Mouse (Mus musculus) layer of hippocampus, adult 2 months (tissue): ENCODE data around the gene Svbp. TPM values are rescaled to one million over a fixed set of nuclear protein-coding genes. Genes with fewer than 3 reads are reported as not detected.

Experiments
- DNase-seq, 2 experiments: peaks; one replicate each; pipeline ENCODE4 v3.0.0; 2022; ENCODE audit warnings: low spot score in 2 of 2
- H3K27ac ChIP-seq: fragments of 200-600 bp; 2 replicates; pipeline ENCODE4 v1.8.1; 2022
- H3K4me3 ChIP-seq: fragments of 200-600 bp; 2 replicates; pipeline ENCODE4 v1.8.1; 2022; ENCODE audit warnings: mild to moderate bottlenecking
- CTCF ChIP-seq: fragments of 200-600 bp; conservative IDR thresholded peaks from 2 replicates; pipeline ENCODE4 v1.8.1; 2022; ENCODE audit warnings: antibody characterized with exemption, mild to moderate bottlenecking, moderate library complexity
- long read RNA-seq, 2 experiments: library from polyadenylated mRNA; stranded (forward); transcript quantifications; one replicate each; pipeline ENCODE4 v2.0.0; 2021; ENCODE audit warnings: borderline mapping rate in 2 of 2
- total RNA-seq, 2 experiments: library from RNA; stranded (reverse); gene quantifications; 2 replicates each; pipeline ENCODE4 v1.2.3; 2021

Gene Svbp
- total RNA-seq = 10 to 100 TPM; 13.9 to 16.6 TPM
- long read RNA-seq, experiment 1, transcript Svbp-201 (3 exons, 733 nt) = major isoform, 16 of 17 reads
- long read RNA-seq, experiment 1, partial matches to known transcripts = 0 of 17 reads
- long read RNA-seq, experiment 1, other reads (novel, unspliced or antisense) = 0 of 17 reads
- long read RNA-seq, experiment 2, transcript Svbp-201 (3 exons, 733 nt) = major isoform, 16 of 16 reads
- long read RNA-seq, experiment 2, partial matches to known transcripts = 0 of 16 reads
- long read RNA-seq, experiment 2, other reads (novel, unspliced or antisense) = 0 of 16 reads

GRCm38 (mm10) chr4:119194909-119195581, at the start of gene Svbp:
Gene Svbp (plus strand): TSS chr4:119195306.
- no peak for TF ChIP-seq CTCF
- DNase-seq = peak; percentile 84 to 87
- peak within 1 kb of the TSS; percentile 68; the same call in 1 of the 2 replicates for H3K27ac ChIP-seq
- peak within 1 kb of the TSS; percentile 84 for H3K4me3 ChIP-seq

GRCm38 (mm10) chr4:119146816-119147215, 48.3 kb upstream of the Svbp start:
- DNase-seq = no peak
- Histone ChIP-seq H3K4me3 (no peak overlapping the region), H3K27ac (no peak overlapping the region)
- TF ChIP-seq CTCF = no peak

GRCm38 (mm10) chr4:119147347-119147746, 47.8 kb upstream of the Svbp start:
- H3K4me3 ChIP-seq = no peak overlapping the region
- TF ChIP-seq CTCF = no peak
- no peak for DNase-seq
- H3K27ac ChIP-seq = no peak overlapping the region

GRCm38 (mm10) chr4:119148741-119149140, 46.4 kb upstream of the Svbp start:
- Histone ChIP-seq H3K27ac (no peak overlapping the region), H3K4me3 (no peak overlapping the region)
- DNase-seq = no peak
- no peak for TF ChIP-seq CTCF

GRCm38 (mm10) chr4:119157186-119157585, 37.9 kb upstream of the Svbp start:
- DNase-seq = peak in 1 of 2 experiments; percentile 71
- peak; percentile 78 for TF ChIP-seq CTCF
- no peak overlapping the region for H3K4me3 ChIP-seq
- H3K27ac ChIP-seq = no peak overlapping the region

- no peak for DNase-seq
- no peak overlapping the region for H3K27ac ChIP-seq
- no peak overlapping the region for H3K4me3 ChIP-seq
- no peak for TF ChIP-seq CTCF
These were observed 37.2 kb upstream of the Svbp start for GRCm38 (mm10) chr4:119157891-119158290.

- Histone ChIP-seq H3K4me3 (no peak overlapping the region), H3K27ac (no peak overlapping the region)
- no peak for TF ChIP-seq CTCF
- no peak for DNase-seq
These were observed 33.7 kb upstream of the Svbp start for GRCm38 (mm10) chr4:119161358-119161757.

- peak; percentile 33 for TF ChIP-seq CTCF
- H3K27ac ChIP-seq = no peak overlapping the region
- H3K4me3 ChIP-seq = no peak overlapping the region
- DNase-seq = no peak
These were observed 32.1 kb upstream of the Svbp start for GRCm38 (mm10) chr4:119162990-119163389.

- DNase-seq = no peak
- no peak overlapping the region for H3K27ac ChIP-seq
- no peak for TF ChIP-seq CTCF
- H3K4me3 ChIP-seq = no peak overlapping the region
These were observed 29.2 kb upstream of the Svbp start for GRCm38 (mm10) chr4:119165916-119166315.

- TF ChIP-seq CTCF = no peak
- no peak for DNase-seq
- H3K4me3 ChIP-seq = no peak overlapping the region
- H3K27ac ChIP-seq = no peak overlapping the region
These were observed 28.0 kb upstream of the Svbp start for GRCm38 (mm10) chr4:119167068-119167467.

- TF ChIP-seq CTCF = peak; percentile 94
- H3K27ac ChIP-seq = no peak overlapping the region
- DNase-seq = peak; percentile 81 to 90
- H3K4me3 ChIP-seq = no peak overlapping the region
These were observed 27.4 kb upstream of the Svbp start for GRCm38 (mm10) chr4:119167663-119168062.

- no peak for TF ChIP-seq CTCF
These were observed 22.0 kb upstream of the Svbp start for GRCm38 (mm10) chr4:119172919-119173650.

GRCm38 (mm10) chr4:119173851-119174453, 21.2 kb upstream of the Svbp start, which contains the start of gene Zfp691:
Gene Zfp691 (minus strand): TSS chr4:119174195.
- DNase-seq = peak; percentile 93 to 98
- H3K4me3 ChIP-seq = peak within 1 kb of the TSS; percentile 88
- peak within 1 kb of the TSS; percentile 96 for H3K27ac ChIP-seq
- TF ChIP-seq CTCF = no peak

More at GRCm38 (mm10) chr4:119172919-119173650, 22.0 kb upstream of the Svbp start:
- no peak for DNase-seq
- H3K27ac ChIP-seq = peak overlapping the region; percentile 96
- H3K4me3 ChIP-seq = peak overlapping the region; percentile 88
